Mouse (Mus musculus) CD8-positive naive resting alpha-beta T cell, adult 2 months (primary cell): ENCODE measurements around the gene Col18a1.
A peak's percentile ranks its signal among the peaks of the same experiment; 100 is the strongest.
"Not testable (repeated sequence)": the region's sequence is repeated elsewhere in the genome, so short reads cannot be mapped to it uniquely, and the experiment has no call there.

Experiments
- DNase-seq, 2 experiments: peaks; one replicate each; pipeline ENCODE4 v3.0.0; 2022; ENCODE audit warnings: low read depth in 2 of 2, low spot score in 2 of 2

Gene Col18a1

GRCm38 (mm10) chr10:77138304-77138703 lies 28.0 kb downstream of the Col18a1 start:
- no peak for DNase-seq

GRCm38 (mm10) chr10:77136205-77136604 lies 30.1 kb downstream of the Col18a1 start:
- DNase-seq = no peak

DNA sequence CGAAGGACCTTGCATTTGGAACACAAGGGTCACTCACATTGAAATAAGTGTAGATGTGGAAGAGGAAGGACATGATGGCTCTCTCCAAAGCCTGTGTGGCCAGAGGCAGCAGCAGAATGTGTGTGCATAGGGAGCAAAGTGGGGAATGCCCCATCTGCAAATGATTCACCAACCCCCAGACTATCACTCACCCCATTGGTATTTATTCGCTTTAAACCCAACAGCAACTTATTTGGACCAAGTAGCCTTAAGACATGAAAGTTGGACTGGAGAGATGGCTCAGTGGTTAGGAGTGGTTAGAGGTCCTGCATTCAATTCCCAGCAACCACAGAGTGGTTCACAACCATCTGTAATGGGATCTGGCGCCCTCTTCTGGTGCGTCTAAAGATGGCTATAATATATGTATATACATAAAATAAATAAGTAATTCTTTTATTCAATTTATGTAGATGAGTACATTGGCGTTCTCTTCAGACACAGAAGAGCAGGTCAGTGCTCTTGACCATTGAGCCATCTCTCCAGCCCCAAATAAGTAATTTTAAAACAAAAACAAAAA lies 31.0 kb downstream of the Col18a1 start:
- no peak for DNase-seq

DNA sequence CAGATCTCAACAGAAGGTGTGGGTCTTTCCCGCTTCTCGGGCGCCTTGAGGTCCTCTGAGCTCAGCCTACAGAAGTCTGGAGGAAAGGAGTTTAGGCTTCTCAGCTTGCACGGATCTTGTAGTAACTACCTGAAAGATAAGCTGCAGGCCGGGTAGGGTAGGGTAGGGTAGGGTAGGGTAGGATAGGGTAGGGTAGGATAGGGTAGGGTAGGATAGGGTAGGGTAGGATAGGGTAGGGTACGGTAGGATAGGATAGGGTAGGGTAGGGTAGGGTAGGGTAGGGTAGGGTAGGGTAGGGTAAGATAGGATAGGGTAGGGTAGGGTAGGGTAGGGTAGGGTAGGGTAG lies 31.6 kb downstream of the Col18a1 start:
- DNase-seq = not testable (repeated sequence)

GRCm38 (mm10) chr10:77133951-77134806 lies 32.2 kb downstream of the Col18a1 start:
- DNase-seq = no peak

DNA sequence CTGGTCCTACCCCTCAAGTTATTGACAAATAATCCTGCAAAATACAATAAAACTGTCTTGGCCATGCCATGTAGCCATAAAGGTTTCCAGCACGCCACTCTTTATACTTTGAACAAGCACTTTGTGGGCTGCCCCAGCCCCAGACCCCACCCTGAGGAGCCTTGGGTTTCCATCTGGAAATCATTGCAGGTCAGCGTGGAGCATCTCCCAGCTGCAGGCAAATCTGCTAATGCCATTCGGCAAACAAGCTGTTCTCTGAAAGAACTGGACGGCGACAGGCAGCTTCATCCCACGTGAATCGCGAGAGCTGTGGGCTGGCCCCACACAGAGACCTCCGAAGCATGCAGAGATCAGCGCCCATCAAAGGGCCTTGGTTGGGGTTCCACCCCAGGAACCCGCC lies 34.2 kb downstream of the Col18a1 start:
- DNase-seq = no peak

GRCm38 (mm10) chr10:77131536-77131935 lies 34.8 kb downstream of the Col18a1 start:
- DNase-seq = no peak

- peak; percentile 68 to 78 for DNase-seq
Measured at GRCm38 (mm10) chr10:77130561-77131240, 35.6 kb downstream of the Col18a1 start.

DNA sequence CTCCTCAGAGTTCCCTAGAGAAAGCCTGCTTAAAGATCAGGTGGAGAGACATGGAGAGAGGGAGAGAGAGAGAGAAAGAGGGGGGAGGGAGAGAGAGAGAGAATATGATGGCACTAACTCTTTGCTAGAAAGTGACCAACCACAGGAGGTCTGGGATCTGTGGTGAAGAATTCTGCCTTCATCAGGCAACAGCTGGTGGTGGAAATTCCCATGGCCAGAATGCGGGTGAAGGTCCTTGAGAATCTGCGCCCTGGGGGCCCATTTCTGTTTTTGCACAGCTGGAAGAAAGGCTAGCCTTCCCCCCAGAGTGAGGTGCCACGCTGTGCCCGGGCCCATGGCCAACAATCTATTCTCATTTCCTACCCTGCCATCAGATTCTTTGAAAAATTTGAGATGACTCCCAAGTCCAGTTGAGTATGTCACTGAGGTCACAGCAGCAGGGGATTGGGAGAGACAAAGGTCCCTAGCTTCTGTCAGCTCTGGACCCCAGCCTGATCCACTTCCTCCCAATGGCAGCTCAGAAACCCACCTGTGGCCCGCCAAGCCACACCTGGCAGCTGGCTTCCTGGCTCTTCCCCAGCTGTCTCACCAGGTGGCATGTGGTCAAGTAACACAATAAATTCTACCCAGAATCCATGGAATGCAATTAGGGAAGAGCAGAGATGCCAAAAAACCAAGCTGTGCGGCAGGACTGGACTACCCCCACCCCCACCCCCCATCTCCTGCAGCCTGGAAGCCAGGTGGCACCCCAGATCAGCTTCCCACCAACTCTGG lies 36.5 kb downstream of the Col18a1 start:
- no peak for DNase-seq

DNA sequence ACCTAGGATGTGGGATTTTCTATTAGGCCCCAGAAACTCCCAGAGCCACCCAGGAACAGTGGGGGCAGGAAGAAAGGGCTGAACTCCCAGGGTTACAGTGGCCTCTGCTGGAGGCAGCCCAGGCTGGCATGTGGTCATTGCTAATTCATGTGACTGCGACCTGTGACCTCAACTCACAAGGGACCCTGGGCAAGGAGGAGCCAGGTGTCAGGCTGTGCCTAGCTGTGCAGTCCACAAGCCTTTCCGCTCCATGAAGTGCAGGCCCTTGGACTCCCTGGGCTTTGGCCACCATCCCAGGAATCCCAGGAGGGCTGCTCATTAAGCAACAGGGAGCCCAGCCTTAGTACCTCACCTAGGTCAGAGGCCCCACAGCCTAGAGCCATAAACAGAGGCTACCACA lies 38.4 kb downstream of the Col18a1 start:
- DNase-seq = no peak

GRCm38 (mm10) chr10:77126590-77126989 lies 39.8 kb downstream of the Col18a1 start:
- no peak for DNase-seq

DNA sequence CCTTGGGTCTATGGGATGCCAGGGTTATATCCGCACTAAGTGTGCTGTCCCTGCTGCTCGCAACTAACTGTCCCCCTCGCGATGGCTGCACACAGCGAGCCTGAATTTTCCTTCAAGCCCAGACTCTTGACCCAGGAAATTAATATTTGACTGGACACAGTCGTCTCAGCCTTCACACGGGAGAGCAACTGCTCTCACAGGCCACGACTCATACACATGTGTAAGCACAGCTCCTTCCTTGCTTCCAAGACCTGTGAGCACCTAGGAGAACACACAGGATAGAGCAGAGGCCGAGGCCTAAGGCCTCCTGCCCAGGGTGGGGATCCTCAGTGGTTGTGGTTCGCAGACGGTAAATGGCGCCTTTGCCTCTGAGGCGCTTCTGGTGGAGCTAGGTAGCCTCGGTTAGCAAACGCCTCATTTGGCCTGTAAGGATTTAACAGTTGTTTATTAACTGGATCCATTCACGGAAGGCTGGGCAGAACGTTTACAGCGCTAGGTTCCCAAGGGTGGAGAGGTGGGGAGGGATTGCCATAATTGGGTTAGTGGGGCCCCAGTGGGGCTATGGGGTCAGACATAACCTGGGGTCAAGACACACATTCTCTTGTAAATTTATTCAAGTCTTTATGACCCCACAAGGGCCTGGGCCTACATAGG lies 41.1 kb downstream of the Col18a1 start:
- no peak for DNase-seq

DNA sequence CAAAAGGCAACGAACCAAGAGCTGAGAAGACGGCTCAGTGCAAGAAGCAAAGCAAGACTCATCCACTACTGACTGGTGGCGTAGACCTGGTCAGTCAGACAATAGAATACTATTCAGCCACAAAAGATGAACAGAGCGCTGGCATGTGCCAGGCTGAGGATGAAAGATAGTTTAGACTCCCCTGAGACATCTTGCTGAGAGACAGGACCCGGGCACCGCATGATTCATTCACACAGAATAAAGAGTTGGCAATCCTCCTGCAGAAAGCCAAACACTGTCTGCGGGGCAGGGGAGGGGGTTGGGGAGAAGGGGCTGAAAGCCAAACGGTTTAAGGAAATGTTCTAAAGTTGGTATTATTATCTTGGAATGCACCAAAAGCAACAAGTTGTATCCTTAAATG lies 42.4 kb downstream of the Col18a1 start:
- no peak for DNase-seq

DNA sequence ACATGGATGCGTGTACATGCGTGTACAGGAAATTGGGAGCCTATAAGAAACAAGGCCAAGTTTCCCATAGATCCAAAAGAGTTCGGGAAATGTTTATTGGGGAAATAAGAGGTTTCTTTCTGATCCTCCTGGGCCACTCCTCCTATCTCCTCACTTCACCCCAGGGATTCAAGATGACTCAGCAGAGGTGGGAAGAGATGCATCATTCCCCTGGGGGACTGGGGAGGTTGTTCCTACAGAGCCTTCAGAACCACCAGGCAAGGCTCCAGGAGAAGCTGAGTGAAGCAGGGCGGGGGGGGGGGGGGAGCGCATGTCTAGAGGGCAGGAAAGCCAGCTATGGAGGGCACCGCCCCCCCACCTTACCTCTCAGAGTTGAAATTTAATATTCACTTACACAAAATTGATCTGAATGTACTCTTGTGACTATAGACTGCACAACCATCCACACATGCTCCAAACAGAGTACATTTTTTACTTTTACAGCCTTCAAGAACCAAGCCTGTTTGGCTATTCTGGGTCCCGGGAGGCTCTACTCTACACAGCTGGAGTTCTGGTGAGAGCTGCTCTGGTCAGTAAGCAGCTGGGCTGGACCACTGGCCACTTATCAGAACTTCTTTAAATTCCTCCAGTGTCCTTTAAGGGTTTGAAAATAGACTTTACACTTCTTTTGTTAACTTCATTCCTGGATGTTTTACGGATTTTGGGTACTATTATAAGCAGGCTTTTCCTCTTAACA lies 44.9 kb downstream of the Col18a1 start:
- DNase-seq = no peak

DNA sequence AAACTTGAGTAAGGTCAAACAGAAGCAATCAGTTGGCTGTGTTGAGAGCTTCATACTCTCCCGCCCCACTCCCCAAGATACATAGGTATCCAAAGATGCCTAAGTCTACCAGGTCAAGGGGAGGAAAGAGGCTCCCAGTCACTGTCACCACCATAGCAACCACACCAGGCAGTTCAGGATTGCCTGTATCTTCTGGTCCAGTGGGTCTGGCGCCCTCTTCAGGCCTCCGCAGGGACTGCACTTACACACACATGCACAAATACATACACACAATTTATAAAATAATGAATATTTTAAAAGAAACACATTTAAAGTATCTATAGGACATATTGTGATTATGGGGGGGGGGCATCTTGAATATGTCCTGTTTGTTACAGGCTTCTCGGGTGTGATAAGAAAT lies 45.8 kb downstream of the Col18a1 start:
- DNase-seq = no peak

GRCm38 (mm10) chr10:77119437-77119836 lies 46.9 kb downstream of the Col18a1 start:
- no peak for DNase-seq

DNA sequence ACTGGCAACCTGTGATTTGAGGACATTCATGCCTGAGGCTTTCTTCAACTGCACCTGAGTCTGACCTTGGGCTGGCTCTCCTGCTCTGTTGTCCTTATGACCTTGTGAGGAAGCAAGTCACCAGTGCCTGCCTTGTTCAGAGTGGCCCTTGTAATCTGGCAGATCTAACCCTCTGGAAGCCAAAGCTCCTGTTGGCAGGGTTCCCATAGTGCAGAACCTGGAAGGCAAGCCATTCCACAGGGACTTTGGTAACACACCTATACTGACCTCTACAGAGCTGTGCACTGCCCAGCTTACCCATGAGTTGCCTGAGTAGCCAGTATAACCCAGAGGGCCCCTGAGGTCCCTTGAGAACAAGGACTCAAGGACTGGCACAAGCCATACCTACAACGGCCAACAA lies 48.0 kb downstream of the Col18a1 start:
- no peak for DNase-seq

DNA sequence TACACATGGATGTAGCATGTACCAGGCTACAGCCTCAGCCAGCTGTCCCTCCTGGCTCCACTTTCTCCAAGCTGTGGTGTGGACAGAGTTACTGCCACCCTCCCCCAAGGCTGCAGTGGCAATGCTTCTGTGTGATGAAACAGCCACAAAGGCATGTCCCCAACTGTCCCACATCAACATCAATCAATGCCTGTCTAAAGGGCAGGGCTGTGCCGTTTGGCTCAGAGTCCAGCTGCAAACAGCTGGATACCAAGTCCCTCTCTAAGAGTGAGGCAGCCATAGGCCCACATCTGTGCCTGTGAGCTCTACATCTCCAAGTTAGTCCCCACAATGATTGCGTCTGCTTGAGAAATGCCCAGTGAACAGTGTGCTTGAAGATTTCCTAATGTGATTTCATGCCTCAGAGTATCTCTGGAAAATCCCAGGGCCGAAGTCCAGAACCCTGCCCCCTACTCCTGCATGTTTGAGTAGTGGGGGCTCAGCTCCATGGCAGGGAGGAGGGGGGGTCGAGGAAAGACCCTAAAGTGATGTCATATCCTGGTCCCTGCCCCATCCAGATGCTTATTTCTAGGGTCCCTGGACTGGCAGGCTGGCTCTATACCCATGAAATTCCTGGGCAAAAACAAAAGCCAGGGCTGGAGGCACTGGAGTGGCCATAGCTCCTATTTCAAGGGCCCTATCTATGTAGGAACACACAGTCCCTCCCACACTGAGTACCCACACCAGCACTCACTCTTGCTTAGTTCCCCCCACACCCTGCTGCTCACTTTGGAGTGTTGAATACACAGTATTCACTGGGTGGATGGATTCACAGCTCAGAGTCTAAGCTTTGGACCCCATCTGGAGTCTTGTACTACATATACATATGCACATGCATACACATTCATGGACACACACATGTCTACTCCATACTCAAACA lies 49.6 kb downstream of the Col18a1 start:
- DNase-seq = no peak

GRCm38 (mm10) chr10:77113489-77114240 lies 52.7 kb downstream of the Col18a1 start:
- DNase-seq = no peak
